Mouse (Mus musculus): ENCODE measurements around the gene Pptc7. TPM values are rescaled to one million over a fixed set of nuclear protein-coding genes. Genes with fewer than 3 reads are reported as not detected.

Pptc7 gene
- polyA plus RNA-seq, 1 experiment = 20.1 TPM

GRCm38 (mm10) chr5:122280422-122280826 is 3.7 kb upstream of the Pptc7 start:
- Histone ChIP-seq H3K4me3 (ENCODE audit: low read depth, low read length) (peak overlapping the region; percentile 21; the same call in 1 of the 2 replicates), H3K27me3 (ENCODE audit: control insufficient read depth, insufficient read depth, low read length) (no peaks in the 10 kb centered on the region), H3K36me3 (ENCODE audit: control insufficient read depth, insufficient read depth, low read length) (no peaks in the 10 kb centered on the region), H3K27ac (ENCODE audit: insufficient read depth, low read depth, low read length) (peak overlapping the region; percentile 98), H3K4me1 (ENCODE audit: control insufficient read depth, insufficient read depth, insufficient read length, low read length) (peaks cover 21% of the 10 kb centered on the region; the same call in 1 of the 2 replicates)
- no peak for TF ChIP-seq POLR2A (IDR thresholded peaks at IDR 0.05; ENCODE audit: low read depth, low read length)
- WGBS = 17% methylated on average over 6 of the region's 6 CpGs

GRCm38 (mm10) chr5:122280827-122281462 is 3.2 kb upstream of the Pptc7 start:
- no peaks in the 10 kb centered on the region for H3K27me3 ChIP-seq (ENCODE audit: control insufficient read depth, insufficient read depth, low read length)
- 15% methylated on average over 19 of the region's 19 CpGs for WGBS
- H3K4me3 ChIP-seq (ENCODE audit: low read depth, low read length) = peak overlapping the region; percentile 21; the same call in 1 of the 2 replicates
- H3K4me1 ChIP-seq (ENCODE audit: control insufficient read depth, insufficient read depth, insufficient read length, low read length) = peaks cover 20% of the 10 kb centered on the region; the same call in 1 of the 2 replicates
- no peaks in the 10 kb centered on the region for H3K36me3 ChIP-seq (ENCODE audit: control insufficient read depth, insufficient read depth, low read length)
- peak overlapping the region; percentile 98 for H3K27ac ChIP-seq (ENCODE audit: insufficient read depth, low read depth, low read length)
- TF ChIP-seq CTCF (IDR thresholded peaks at IDR 0.05; ENCODE audit: extremely low read depth, insufficient read length, insufficient replicate concordance, low read depth, low read length) (no peak), POLR2A (IDR thresholded peaks at IDR 0.05; ENCODE audit: low read depth, low read length) (no peak; the same call in 1 of the 2 replicates)

DNA sequence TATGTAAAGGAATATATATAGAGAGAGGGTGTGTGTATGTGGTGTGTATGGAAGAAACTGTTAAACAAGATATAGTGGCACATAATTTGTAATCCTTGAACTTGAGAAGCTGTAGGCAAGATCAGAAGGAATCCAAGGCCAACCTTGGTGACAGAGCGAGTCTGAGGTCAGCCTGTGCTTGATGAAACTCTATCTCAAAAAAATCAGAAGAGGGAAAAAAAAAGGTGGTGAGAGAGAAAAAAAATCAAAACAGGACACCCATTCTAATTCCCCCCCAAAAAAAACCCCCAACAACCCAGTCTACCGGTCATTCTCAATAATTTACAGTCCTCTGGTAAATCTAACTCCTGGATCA is 360 bp upstream of the Pptc7 start:
- H3K27me3 ChIP-seq (ENCODE audit: control insufficient read depth, insufficient read depth, low read length) = no peaks in the 10 kb centered on the region
- H3K36me3 ChIP-seq (ENCODE audit: control insufficient read depth, insufficient read depth, low read length) = peaks cover 1% of the 10 kb centered on the region; the same call in 1 of the 2 replicates
- WGBS = 19% methylated on average over 2 of the region's 2 CpGs
- H3K4me1 ChIP-seq (ENCODE audit: control insufficient read depth, insufficient read depth, insufficient read length, low read length) = peaks cover 38% of the 10 kb centered on the region; the same call in 1 of the 2 replicates
- no peak overlapping the region for H3K4me3 ChIP-seq (ENCODE audit: low read depth, low read length)
- peak overlapping the region; percentile 42; the same call in 1 of the 2 replicates for H3K27ac ChIP-seq (ENCODE audit: insufficient read depth, low read depth, low read length)
- TF ChIP-seq CTCF (IDR thresholded peaks at IDR 0.05; ENCODE audit: extremely low read depth, insufficient read length, insufficient replicate concordance, low read depth, low read length) (no peak), POLR2A (IDR thresholded peaks at IDR 0.05; ENCODE audit: low read depth, low read length) (no peak)

DNA sequence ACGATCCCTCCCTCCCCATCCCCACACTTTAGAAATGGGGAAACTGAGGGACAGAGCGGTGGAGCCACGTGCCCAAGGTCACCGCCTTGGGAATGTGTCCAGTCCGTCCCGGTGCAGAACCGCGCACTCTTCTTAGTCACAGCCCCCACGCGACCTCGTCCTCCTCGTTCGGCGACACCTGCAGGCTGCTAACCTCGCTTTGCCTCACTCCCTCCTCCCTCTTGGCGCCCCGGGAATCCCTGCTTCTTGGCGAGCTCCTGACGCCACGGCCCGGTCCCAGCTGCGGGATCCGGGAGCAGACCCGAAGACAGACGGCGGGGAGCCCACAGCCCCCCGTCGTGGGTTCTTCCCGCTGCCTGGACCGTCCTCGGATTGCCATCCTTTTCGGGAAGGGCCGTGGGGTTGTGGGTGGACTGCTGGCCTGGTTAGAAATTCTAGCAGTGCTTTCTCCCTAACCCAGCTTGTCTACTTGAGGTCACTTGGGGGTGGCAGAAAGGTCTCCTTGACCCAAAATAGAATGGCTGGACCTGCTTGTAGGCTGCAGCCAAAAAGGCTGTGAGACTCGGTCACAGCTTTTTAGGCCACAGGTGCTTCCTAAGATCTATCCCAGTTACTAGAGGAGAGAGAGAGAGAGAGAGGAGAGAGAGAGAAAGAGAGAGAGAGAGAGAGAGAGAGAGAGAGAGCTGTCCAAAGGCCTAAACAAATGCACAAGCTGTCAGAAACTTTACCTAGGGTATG is 1.0 kb downstream of the Pptc7 start:
- H3K36me3 ChIP-seq (ENCODE audit: control insufficient read depth, insufficient read depth, low read length) = peaks cover 1% of the 10 kb centered on the region; the same call in 1 of the 2 replicates
- peak overlapping the region; percentile 71 for H3K27ac ChIP-seq (ENCODE audit: insufficient read depth, low read depth, low read length)
- TF ChIP-seq POLR2A (IDR thresholded peaks at IDR 0.05; ENCODE audit: low read depth, low read length) = peak; percentile 20; the same call in 1 of the 2 replicates
- no peak for TF ChIP-seq CTCF (IDR thresholded peaks at IDR 0.05; ENCODE audit: extremely low read depth, insufficient read length, insufficient replicate concordance, low read depth, low read length)
- H3K4me3 ChIP-seq (ENCODE audit: low read depth, low read length) = peak overlapping the region; percentile 88
- peaks cover 38% of the 10 kb centered on the region; the same call in 1 of the 2 replicates for H3K4me1 ChIP-seq (ENCODE audit: control insufficient read depth, insufficient read depth, insufficient read length, low read length)
- no peaks in the 10 kb centered on the region for H3K27me3 ChIP-seq (ENCODE audit: control insufficient read depth, insufficient read depth, low read length)
- WGBS = 1% methylated on average over 34 of the region's 34 CpGs

GRCm38 (mm10) chr5:122285767-122286150 is 1.6 kb downstream of the Pptc7 start:
- Histone ChIP-seq H3K27ac (ENCODE audit: insufficient read depth, low read depth, low read length) (peak overlapping the region; percentile 71), H3K36me3 (ENCODE audit: control insufficient read depth, insufficient read depth, low read length) (peaks cover 1% of the 10 kb centered on the region; the same call in 1 of the 2 replicates), H3K4me1 (ENCODE audit: control insufficient read depth, insufficient read depth, insufficient read length, low read length) (peaks cover 33% of the 10 kb centered on the region; the same call in 1 of the 2 replicates), H3K4me3 (ENCODE audit: low read depth, low read length) (no peak overlapping the region; the same call in 1 of the 2 replicates), H3K27me3 (ENCODE audit: control insufficient read depth, insufficient read depth, low read length) (no peaks in the 10 kb centered on the region)
- 15% methylated on average over 7 of the region's 7 CpGs for WGBS
- TF ChIP-seq POLR2A (IDR thresholded peaks at IDR 0.05; ENCODE audit: low read depth, low read length) = no peak
- TF ChIP-seq CTCF (IDR thresholded peaks at IDR 0.05; ENCODE audit: extremely low read depth, insufficient read length, insufficient replicate concordance, low read depth, low read length) = no peak

- TF ChIP-seq CTCF (IDR thresholded peaks at IDR 0.05; ENCODE audit: extremely low read depth, insufficient read length, insufficient replicate concordance, low read depth, low read length) (no peak), POLR2A (IDR thresholded peaks at IDR 0.05; ENCODE audit: low read depth, low read length) (no peak)
- 66% methylated on average over 10 of the region's 10 CpGs for WGBS
- Histone ChIP-seq H3K27me3 (ENCODE audit: control insufficient read depth, insufficient read depth, low read length) (no peaks in the 10 kb centered on the region), H3K36me3 (ENCODE audit: control insufficient read depth, insufficient read depth, low read length) (peaks cover 1% of the 10 kb centered on the region; the same call in 1 of the 2 replicates), H3K4me1 (ENCODE audit: control insufficient read depth, insufficient read depth, insufficient read length, low read length) (peaks cover 32% of the 10 kb centered on the region; the same call in 1 of the 2 replicates), H3K27ac (ENCODE audit: insufficient read depth, low read depth, low read length) (peak overlapping the region; percentile 20; the same call in 1 of the 2 replicates), H3K4me3 (ENCODE audit: low read depth, low read length) (peak overlapping the region; percentile 44)
Observed at GRCm38 (mm10) chr5:122286191-122286590, 2.0 kb downstream of the Pptc7 start.

DNA sequence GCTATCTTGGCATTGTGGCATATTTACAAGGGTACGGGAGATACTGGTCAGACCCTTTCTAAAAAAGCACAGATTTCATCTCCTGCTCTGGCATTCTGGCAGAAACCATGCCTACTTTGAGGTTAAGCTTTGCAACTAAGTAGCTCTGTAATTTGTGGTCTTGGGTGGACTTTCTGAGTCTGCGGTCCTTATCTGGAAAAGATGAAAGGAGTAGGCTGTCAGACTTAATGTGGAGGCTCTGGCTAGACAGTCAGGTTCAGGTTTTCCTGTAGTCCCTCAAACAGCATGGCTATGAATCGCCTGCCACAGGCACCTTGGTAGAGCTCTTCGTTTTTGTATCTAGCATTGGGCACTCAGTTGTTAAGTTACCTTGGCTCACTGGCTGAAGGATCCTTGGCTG is 2.9 kb downstream of the Pptc7 start:
- H3K4me3 ChIP-seq (ENCODE audit: low read depth, low read length) = no peak overlapping the region
- peaks cover 34% of the 10 kb centered on the region; the same call in 1 of the 2 replicates for H3K4me1 ChIP-seq (ENCODE audit: control insufficient read depth, insufficient read depth, insufficient read length, low read length)
- peaks cover 1% of the 10 kb centered on the region; the same call in 1 of the 2 replicates for H3K36me3 ChIP-seq (ENCODE audit: control insufficient read depth, insufficient read depth, low read length)
- no peak overlapping the region for H3K27ac ChIP-seq (ENCODE audit: insufficient read depth, low read depth, low read length)
- TF ChIP-seq CTCF (IDR thresholded peaks at IDR 0.05; ENCODE audit: extremely low read depth, insufficient read length, insufficient replicate concordance, low read depth, low read length) (no peak), POLR2A (IDR thresholded peaks at IDR 0.05; ENCODE audit: low read depth, low read length) (no peak)
- WGBS = 63% methylated on average over 4 of the region's 4 CpGs
- no peaks in the 10 kb centered on the region for H3K27me3 ChIP-seq (ENCODE audit: control insufficient read depth, insufficient read depth, low read length)

Data from small intestine, adult 2 months (tissue).